In the genomic region with DNA sequence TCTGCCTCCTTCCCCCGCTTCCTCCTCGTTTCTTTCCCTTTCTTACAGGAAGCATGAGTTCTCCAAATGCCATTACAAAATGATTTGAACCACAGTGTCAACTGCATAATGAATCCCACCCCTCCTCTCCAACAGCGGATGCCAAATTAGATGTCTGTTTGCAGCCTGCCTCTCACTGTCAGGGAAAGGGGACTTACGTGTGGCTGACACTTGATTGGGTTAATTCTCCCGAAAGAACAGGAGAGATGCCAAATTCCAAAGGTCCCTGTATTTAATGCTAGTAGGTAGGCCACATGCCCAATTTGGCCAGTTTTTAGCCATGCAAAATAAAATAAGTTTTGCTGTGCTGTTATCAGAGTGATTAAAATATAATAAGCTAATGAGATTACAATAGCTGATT, we compare ENCODE assay signal across 18 mouse cellular contexts.
DNase-seq lines count a peak whose midpoint lies in the region; ATAC-seq and TF ChIP-seq lines count a peak whose summit lies in the region.
"Had no signal": no experiment of that assay in that cellular context is flagged by ENCODE, and none has a peak within 500 bp of the region (broad histone marks: within the 10 kb centered on the region; RNA-seq: fewer than 3 reads in every experiment).

No protein-coding gene starts in this region.

- no peak overlapping the region for H3K4me2 ChIP-seq in hindbrain, embryonic 14.5 days (replicated peaks)
- H3K4me2 ChIP-seq: heart, embryonic 11.5 days; limb, embryonic 13.5 days; neural tube, embryonic 13.5 days had no signal

- 0 out of 2 replicates have a peak, but pooled peaks cover 4% of the 10 kb centered on the region for H3K4me1 ChIP-seq in hindbrain, embryonic 14.5 days (replicated peaks; ENCODE audit: control insufficient read depth, insufficient read depth, low read length)
- H3K4me1 ChIP-seq in hindbrain, embryonic 10.5 days (replicated peaks), result no peaks in the 10 kb centered on the region

- no peak overlapping the region for H3K9ac ChIP-seq in hindbrain, embryonic 14.5 days
- H3K9ac ChIP-seq: limb, embryonic 13.5 days; neural tube, embryonic 13.5 days had no signal

- no peak overlapping the region for H3K4me3 ChIP-seq in hindbrain, embryonic 14.5 days (replicated peaks; ENCODE audit: low read length)
- no peak overlapping the region for H3K4me3 ChIP-seq in hindbrain, embryonic 10.5 days
- H3K4me3 ChIP-seq in left cerebral cortex, adult 2 months, result peak overlapping the region; percentile 16; the same call in 1 of the 2 replicates
- H3K4me3 ChIP-seq: limb, embryonic 13.5 days; neural tube, embryonic 13.5 days had no signal

- peak; percentile 58 to 72 for DNase-seq in cerebellum, postnatal 10 days
- DNase-seq in cerebellum, adult 8-10 months, result no peak
- no peak for DNase-seq in hindbrain, embryonic 14.5 days (ENCODE audit: low spot score)
- no peak for DNase-seq in hindbrain, embryonic 10.5 days (ENCODE audit: low spot score)
- DNase-seq in left cerebral cortex, adult 2 months (ENCODE audit: extremely low spot score in 1 of 2, low spot score in 2 of 2), result no peak
- no peak for DNase-seq in left cerebral cortex, postnatal 4 days
- DNase-seq in retina, embryonic 14.5 days (ENCODE audit: low spot score), result peak; percentile 55
- DNase-seq in heart, adult 8-10 months (ENCODE audit: low spot score), result no peak
- DNase-seq: adrenal gland, adult 2 months; cerebellum, adult 11-12 months; gastrocnemius, postnatal 36 days; heart, postnatal 14 days; lung, postnatal 10 days; right cerebral cortex, postnatal 4 days; thymus, postnatal 14 days had no signal

- H3K36me3 ChIP-seq in hindbrain, embryonic 14.5 days (replicated peaks; ENCODE audit: control insufficient read depth, insufficient read depth), result no peaks in the 10 kb centered on the region
- no peaks in the 10 kb centered on the region for H3K36me3 ChIP-seq in hindbrain, embryonic 10.5 days
- H3K36me3 ChIP-seq: limb, embryonic 13.5 days; neural tube, embryonic 13.5 days had no signal

- H3K27me3 ChIP-seq in hindbrain, embryonic 14.5 days (ENCODE audit: control insufficient read depth, insufficient read depth, low read length), result no peaks in the 10 kb centered on the region
- H3K27me3 ChIP-seq in hindbrain, embryonic 10.5 days (ENCODE audit: insufficient read depth, poor library complexity, severe bottlenecking), result no peaks in the 10 kb centered on the region
- H3K27me3 ChIP-seq: limb, embryonic 13.5 days had no signal

- no peaks in the 10 kb centered on the region for H3K9me3 ChIP-seq in hindbrain, embryonic 14.5 days (ENCODE audit: control insufficient read depth, low read length)
- no peaks in the 10 kb centered on the region for H3K9me3 ChIP-seq in hindbrain, embryonic 10.5 days
- H3K9me3 ChIP-seq: limb, embryonic 13.5 days; neural tube, embryonic 13.5 days had no signal

- no peak for ATAC-seq in hindbrain, embryonic 14.5 days (ENCODE audit: low FRiP score)

- intact Hi-C loops in left cerebral cortex, adult 2 months (cut with DNase I), result no loop called here
- intact Hi-C loops in left cerebral cortex, postnatal 4 days (cut with DNase I), result no loop called here

- peak overlapping the region; percentile 20; the same call in 1 of the 2 replicates for H3K27ac ChIP-seq in hindbrain, embryonic 14.5 days
- H3K27ac ChIP-seq in hindbrain, embryonic 10.5 days, result no peak overlapping the region
- no peak overlapping the region for H3K27ac ChIP-seq in left cerebral cortex, adult 2 months
- H3K27ac ChIP-seq: limb, embryonic 13.5 days; neural tube, embryonic 13.5 days had no signal

- TF ChIP-seq CTCF in left cerebral cortex, adult 2 months (IDR thresholded peaks at IDR 0.05), result no peak

- 24% methylated on average over 5 of the region's 5 CpGs for WGBS in hindbrain, embryonic 14.5 days
- WGBS in hindbrain, embryonic 10.5 days, result 55% methylated on average over 5 of the region's 5 CpGs

Comparison
In these comparisons a context has a peak if more than half of its experiments do, and no peak if none do; other contexts are left out.
1. DNase-seq: peak in cerebellum, postnatal 10 days (2 of 2) and retina, embryonic 14.5 days (single experiment); none in cerebellum, adult 8-10 months (single experiment), hindbrain, embryonic 14.5 days (single experiment), hindbrain, embryonic 10.5 days (single experiment), left cerebral cortex, adult 2 months (0 of 2), left cerebral cortex, postnatal 4 days (single experiment) and heart, adult 8-10 months (single experiment).